Mouse (Mus musculus) WW6 (cell line): ENCODE measurements at regions not wholly inside any gene's neighbourhood (a gene's known extent, or its start where the extent isn't known, plus 50 kb on each side); places are given as distances from the start of the nearest gene placed in this dataset.

Source experiments
- DNase-seq: peaks from one replicate; pipeline ENCODE4 v3.0.0-alpha.2; 2013; ENCODE audit warnings: low read depth, low spot score

GRCm38 (mm10) chr4:87501791-87502190, 271.5 kb upstream of the Slc24a2 start:
- DNase-seq: no peak

DNA sequence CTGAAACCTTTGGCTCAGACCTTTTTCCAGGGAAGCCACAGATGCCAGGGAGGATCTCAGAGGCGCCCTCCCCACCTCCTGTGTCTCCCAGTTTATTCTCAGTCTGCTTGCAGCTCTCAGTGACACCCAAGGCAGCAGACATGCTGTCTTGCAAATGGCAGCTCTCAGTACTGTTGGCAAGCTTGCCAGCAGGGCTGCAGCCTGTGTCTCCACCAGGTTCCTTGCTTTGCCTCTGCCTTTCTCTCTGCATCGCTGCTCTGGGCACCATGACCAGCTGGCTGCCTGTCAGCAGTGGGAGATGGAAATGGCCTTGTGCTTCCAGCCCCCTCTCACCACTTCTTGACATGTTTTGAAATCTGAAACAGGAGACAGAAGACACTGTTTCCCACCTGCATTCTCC, 270.2 kb upstream of the Slc24a2 start:
- DNase-seq: no peak

GRCm38 (mm10) chr4:87487798-87488197, 257.5 kb upstream of the Slc24a2 start:
- no peak for DNase-seq

GRCm38 (mm10) chr4:87475537-87475936, 245.3 kb upstream of the Slc24a2 start:
- no peak for DNase-seq

DNA sequence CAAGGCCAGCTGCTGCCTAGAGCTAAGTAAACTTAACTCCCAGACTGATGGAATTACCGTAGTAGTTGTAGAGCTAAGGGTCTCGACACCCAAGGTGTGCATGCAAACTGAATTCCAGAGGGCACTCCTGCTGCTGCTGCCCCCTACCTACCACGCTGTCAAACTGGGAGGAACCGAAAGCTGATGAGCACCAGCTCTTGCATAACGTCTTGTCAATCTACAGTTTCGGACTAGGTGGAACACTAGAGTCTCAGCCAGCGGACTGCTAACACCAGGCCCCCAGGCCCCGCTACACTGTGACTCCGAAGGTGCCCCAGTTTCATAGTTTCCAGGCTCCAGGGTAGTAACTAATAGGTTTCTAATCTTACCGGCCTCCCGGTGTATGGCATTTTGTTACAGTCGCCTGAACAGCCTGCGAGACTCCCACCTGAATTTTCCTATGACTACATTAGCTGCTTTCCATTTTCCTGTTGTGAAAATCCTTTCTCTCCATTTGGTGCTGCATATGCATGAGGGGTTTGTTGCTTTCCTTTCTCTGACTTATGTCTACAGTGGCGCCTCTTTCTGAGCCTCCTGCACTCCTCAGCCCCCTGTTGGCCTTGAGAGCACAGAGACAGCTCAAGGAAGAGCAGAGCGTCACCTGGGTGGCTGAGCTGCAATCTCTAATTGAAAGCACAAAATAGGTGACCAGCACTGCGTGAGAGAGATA, 243.2 kb upstream of the Slc24a2 start:
- DNase-seq: peak; percentile 9

DNA sequence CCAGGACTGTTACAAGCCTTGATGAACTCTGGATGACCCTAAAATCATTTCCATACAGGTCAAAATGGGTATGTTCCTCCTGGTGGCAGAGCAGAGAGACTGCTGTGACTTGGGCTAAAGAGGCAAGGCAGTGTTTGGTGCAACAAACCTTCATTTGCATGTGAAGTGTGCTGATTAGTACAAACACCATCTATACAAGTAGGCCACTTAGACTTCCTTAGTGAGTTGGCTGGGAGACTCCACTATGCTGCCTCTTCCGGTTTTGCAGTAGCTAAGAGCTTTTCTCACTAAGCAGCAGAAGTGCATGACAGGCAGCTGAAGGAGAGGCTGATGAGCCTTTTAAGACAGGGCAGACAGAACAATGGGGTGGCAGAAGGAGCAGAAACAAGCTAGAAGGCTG, 242.5 kb upstream of the Slc24a2 start:
- peak; percentile 43 for DNase-seq

DNA sequence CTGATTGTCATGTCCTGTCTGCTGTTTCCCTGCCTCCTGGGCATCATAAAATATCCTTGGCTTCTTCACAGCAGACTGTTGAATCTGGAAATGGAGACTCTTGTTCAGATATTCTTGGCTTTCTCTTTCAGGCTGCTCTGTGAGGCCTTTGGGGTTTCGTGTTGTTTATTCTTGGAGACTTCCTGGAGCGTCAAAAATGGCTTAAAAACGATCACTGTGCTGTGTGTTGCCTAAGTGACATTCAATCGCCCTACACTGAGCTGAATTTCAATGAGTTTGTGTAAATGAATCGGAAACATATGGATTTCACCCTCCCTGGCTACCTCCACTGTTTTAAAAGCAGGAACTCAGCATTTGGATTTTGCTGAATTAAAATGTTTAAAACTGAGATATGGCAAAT, 241.1 kb upstream of the Slc24a2 start:
- DNase-seq: no peak

GRCm38 (mm10) chr4:87467600-87467999, 237.3 kb upstream of the Slc24a2 start:
- DNase-seq: no peak

GRCm38 (mm10) chr4:87467018-87467417, 236.7 kb upstream of the Slc24a2 start:
- no peak for DNase-seq

GRCm38 (mm10) chr4:87461181-87461912, 231.1 kb upstream of the Slc24a2 start:
- no peak for DNase-seq

DNA sequence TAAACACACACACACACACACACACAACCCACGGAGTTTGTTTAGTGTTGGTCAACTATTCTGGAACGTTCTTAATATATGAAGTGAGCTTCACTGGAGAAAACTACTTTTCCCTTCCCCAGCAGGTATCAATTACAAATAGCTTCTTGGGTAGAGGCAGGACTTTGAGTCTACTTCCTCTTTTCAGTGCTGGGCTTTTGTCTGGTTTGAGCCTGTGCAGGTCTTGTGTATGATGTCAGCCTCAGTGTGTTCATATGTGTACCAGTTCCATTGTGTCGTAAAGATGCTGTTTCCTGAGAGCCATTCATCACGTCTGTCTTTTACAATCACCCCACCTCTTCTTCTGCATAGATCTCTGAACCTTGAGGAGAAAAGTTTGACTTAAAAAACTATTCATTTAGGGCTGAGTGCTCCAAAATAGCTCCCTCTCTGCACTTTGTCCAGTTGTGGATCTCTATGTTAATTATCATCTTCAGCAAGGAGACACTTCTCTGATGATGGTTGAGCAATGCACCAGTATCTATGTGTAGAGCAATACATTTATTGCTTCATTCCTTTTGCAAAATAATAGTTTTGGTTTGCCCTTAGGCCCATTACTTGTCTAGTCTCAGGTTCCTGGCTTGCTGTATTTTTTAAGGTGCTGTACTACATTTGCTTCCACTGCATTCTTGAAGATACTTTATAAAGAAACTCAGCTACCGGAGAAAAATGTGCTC, 225.7 kb upstream of the Slc24a2 start:
- DNase-seq: no peak

GRCm38 (mm10) chr4:87452122-87452521, 221.8 kb upstream of the Slc24a2 start:
- no peak for DNase-seq

GRCm38 (mm10) chr4:87451251-87451650, 221.0 kb upstream of the Slc24a2 start:
- no peak for DNase-seq

- DNase-seq: no peak
Measured at GRCm38 (mm10) chr4:87448338-87448737, 218.1 kb upstream of the Slc24a2 start.

- no peak for DNase-seq
Measured at GRCm38 (mm10) chr4:87446856-87447255, 216.6 kb upstream of the Slc24a2 start.

GRCm38 (mm10) chr4:87434136-87434535, 203.9 kb upstream of the Slc24a2 start:
- no peak for DNase-seq

GRCm38 (mm10) chr4:87428374-87428773, 198.1 kb upstream of the Slc24a2 start:
- no peak for DNase-seq

- DNase-seq: no peak
Measured at GRCm38 (mm10) chr4:87424066-87424465, 193.8 kb upstream of the Slc24a2 start.

DNA sequence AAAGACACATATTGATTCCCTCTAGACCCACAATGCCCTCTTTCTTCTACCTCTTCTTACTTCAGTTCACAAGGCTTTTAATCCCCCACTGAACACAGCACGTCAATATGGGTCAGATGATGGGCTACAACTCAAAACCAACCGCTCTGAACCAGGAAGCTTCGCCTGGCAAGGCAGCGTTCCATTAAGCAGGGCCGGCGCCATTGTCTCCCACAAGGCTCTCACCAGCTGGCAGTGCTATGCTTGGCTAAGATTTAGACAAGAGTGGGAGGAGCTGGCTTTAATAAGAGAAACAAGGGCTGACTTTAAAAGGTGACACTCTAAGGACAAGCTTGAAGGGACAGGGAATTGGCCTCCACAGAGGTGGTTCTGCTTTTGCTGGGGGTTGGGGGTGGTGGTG, 192.3 kb upstream of the Slc24a2 start:
- DNase-seq: no peak

GRCm38 (mm10) chr4:87403354-87403753, 173.1 kb upstream of the Slc24a2 start:
- no peak for DNase-seq

DNA sequence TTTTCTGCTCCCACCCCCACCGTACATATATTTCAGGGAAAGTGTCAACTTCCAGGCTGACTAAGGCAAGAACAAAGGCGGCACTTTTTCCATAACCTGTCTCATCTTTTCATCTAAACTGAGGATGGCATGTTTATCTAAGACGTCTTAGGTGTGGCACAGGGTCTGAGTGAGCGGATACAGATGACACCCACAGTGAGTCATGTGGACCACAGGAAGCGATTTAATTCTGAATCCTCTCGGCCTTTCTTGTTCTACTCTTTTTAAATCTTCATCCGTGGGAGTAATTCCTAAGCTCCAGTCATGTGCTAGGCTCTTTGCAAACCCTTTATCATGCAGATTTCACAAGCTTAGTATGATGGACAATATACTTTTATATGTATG, 171.9 kb upstream of the Slc24a2 start:
- DNase-seq: no peak

DNA sequence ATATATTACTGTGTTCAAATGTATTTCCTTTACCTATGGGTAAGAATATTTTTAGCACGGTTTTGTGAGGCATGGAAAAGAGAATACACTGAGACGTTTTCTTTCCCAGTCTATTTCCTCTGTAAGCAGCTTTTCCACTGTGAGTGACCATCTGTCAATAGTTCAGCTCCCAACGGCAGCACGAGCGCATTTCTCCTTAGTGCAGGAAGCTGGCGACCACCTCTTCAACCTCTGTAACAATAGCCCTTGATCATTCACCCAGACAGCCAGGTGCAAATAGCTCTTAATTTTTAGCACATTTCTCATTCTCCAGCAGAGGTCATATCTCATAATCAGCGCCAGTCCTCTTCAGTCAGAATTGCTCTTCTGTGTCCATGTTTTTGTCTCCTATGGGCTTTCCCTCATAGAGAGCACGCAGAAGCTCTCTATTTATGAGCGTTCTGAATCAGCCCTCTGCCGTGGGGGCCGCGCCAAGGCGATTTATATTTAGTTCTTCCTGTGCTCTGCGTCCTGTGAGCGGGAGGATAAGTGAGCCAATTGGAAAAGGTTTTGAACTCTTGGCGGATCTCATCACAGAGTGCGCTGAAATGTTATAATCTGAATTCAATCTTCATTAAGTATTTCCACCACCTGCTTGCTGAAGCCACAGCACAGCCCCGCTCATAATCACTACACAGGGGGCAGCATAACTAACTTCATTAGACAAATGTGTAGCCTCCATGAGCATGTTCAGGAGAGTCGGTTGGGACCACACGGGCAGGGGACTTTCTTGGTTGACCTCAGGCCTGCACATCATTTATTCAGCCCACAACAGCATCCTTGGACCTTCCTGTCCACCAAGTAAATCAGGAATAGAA, 171.3 kb upstream of the Slc24a2 start:
- DNase-seq: no peak
